Mouse (Mus musculus): ENCODE measurements around the gene Gosr1.
"Not testable (repeated sequence)": the region's sequence is repeated elsewhere in the genome, so short reads cannot be mapped to it uniquely, and the experiment has no call there.

Gosr1 gene

DNA sequence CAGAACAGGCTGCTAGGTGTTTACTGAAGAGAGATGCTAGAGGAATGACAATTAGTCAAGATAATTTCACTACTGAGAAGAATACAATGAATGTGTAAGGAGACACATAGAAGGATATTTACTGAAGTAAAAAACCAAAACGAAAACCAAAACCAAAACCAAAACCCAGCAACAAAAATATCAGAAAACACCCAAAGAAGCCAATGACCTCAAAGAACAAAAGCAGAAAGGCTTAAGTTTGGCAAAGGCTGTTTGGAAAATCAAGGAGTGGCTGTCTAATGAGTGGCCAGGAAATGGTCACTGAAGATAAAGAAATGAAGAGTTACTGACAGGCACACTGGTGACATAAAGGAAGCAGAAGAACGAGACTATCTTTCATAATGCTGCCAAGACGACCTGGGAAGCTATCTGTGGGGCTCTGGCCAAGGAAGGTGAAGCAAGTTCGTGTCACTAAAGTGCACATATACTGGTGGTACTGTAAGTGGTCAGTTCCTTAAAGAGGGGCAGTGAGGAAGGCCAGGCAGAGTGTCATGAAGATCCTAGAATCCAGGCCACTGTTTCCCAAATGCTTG is 27.5 kb downstream of the Gosr1 start:
- DNase-seq (ENCODE audit: low spot score in 2 of 2) = no peak

DNA sequence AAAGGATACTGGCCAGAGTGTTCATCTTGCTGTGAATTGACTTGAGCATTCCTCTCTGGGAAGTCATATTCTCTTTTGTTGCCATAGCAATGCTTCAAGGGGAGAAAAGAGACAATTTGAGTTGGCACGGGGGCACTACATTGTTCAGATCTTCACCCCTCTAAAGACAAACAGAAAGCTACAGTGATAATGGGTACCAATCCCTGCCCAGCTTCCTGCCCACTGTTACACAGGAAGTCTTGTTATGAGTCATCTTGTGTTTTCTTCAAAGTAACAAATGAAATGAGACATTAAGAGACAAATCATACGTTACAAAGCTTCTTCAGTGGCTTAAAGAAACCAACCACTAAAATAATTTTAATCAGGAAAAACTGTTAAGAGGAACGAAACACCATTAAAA is 28.8 kb downstream of the Gosr1 start:
- no peak for DNase-seq (ENCODE audit: low spot score in 2 of 2)

DNA sequence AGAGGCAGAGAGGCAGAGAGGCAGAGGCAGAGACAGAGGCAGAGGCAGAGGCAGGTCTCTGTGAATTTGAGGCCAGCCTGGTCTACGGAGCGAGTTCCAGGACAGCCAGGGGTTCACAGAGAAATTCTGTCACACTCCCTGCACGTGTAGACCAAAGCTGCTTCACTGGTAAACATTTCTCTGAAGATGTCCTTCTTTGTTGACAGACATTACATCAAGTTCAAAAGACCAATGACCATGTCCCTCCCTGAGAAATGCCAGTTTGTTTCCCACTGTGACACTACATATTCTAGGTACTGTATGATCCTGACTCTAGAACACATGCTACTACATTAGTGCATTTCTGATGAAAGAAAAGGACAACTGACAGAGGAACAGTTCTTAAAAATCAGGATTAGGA is 32.7 kb downstream of the Gosr1 start:
- DNase-seq (ENCODE audit: low spot score in 2 of 2) = no peak

DNA sequence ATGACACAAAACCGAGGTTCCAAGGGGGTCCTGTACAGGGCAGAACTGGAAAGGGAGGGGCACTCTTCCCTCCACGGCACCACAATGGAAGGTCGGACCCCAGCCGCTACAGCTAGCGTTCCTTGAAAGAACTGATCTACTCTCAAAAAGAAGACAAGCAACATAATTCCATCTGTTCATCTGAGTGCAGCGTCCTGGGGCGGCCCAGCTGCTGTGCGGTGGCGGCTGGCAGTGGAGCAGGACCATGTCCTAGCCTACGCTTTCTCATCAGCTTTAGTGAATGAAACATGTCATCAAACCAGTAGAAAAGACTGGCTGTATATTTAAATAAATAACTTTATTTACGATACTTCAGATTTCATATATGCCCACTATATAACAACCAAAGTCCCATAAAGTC is 35.3 kb downstream of the Gosr1 start:
- DNase-seq (ENCODE audit: low spot score in 2 of 2) = no peak

DNA sequence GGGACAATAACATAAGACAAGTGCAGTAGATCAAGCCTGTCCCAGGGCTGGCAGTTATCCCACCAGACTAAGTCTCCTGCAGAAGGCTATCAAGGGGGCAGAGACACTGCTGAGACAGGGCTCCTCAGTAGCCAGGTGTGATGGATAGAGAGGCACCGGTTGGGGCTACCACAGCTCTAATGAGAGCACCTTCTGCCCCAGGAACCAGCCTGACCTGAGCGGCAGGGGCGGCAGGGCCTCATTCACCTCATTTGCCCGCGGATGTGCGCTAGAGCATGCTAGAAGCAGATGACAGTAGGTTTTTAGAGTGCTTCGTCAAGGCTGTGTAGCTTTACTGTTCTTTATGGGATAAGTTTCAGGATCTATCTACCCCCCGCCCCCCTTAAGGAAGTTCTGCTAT is 39.5 kb downstream of the Gosr1 start:
- DNase-seq (ENCODE audit: low spot score in 2 of 2) = no peak

DNA sequence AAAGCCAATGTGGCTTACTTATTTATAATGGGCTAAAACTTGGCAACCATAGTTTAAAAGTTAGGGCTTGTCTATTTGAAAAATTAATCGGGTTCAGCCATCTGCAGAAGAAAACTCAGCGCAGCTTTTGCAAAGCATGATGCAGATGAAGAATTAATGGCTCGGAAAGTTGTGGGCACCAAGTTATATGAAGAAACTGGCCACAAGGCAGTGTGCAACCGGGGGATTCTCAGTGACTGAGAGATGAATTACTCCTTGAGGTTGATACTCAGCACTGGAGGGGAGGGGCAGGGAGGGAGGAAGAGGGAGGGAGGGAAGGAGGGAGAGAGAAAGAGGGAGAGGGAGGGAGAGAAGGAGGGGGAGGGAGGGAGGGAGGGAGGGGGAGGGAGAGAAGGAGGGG is 46.4 kb downstream of the Gosr1 start:
- no peak for DNase-seq (ENCODE audit: low spot score in 2 of 2)

DNA sequence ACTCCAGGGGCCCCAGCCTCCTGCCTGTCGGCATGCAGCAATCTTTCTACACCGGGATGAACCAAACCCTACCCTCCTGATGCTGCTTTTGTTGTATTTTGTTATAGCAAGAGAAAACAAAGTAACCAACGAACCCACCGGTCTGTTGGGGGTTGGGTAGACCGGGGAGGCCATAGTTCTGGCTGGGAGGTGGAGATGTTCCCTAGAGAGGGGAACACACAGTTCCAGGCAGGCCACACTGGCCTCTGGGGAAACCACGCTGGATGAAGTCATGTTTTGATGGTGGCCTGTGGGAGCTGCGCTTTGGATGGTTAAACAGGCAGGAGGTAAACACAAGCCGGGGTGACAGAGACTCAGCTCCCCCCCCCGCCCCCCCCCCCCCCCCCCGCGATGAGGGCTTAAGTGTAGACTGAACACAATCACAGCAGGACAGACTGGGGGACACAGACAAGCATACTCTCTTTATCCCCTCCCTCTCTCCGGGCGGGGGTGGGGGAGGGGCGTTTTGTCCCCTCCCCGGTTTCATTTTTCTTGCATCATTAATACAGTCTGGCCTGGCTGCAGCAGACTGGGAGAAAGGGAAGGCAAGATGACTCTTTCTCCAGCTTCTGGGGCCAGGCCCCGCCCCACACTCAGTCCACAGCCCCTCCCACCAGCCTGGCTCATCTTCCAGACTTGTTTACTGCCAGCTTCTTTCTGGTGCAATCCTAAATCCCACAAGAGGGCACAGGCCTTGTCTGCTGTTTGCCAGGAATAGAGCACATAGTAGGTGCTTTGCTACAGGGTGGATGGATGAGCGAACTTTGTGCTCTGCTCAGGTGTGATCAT is 53.5 kb downstream of the Gosr1 start:
- DNase-seq (ENCODE audit: low spot score in 2 of 2) = peak in 1 of 2 experiments; percentile 30

DNA sequence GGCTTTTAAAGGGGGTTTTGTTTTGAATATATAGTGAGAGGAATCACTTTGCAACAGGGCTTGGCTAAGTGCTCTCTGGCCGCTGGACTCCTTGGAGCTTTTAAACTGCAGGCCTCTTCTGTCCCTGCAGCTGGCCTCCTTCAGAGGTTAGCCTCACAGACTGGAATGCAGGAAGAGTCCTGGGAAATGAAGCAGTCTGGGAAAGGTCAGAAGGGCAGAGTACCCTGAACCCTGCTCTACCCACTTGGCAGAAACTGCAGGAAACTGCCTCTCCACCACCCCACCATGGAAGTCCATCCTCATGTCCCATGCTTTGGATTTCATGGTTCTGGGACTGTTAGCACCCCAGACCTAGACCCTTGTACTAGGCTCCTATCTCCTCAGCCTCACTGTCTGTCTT is 54.5 kb downstream of the Gosr1 start:
- no peak for DNase-seq (ENCODE audit: low spot score in 2 of 2)

DNA sequence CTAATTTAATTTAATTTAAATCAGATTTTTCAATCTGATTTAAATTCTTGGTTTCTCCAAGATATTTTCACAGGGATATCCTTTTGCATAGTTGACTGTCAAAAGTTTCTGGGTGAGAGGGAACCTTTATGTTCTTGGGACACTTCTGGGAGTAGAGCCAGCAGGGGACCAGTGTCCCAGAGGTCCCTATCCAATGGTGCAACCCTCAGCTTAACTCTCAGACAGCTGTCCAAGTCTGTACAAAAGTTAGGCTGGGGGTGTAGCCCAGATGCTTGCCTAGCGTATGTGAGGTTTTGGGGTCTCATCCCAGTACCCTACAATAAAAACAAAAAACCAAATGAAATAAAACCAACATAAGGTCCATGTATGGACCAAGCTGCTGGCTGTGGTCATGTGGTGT is 55.3 kb downstream of the Gosr1 start:
- DNase-seq (ENCODE audit: low spot score in 2 of 2) = no peak

DNA sequence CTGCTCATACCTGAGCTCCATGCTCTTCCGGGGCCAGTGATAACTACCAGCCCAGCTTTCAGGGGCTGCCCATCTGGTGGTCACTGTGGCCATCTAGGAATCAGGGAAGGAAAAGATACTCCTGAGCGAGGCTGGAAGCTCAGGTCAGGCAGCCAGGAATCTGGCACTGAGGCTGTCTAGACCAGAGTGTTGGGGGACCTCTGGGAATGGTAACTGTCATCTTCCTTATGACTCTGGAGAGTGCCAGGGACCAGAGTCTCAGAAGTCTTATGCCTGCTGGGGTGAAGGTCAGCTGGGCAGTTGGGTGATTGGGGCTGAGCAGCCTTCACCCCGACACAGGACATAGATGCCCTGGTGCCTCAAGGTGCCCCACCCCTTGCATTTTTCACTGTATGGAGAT is 55.7 kb downstream of the Gosr1 start:
- DNase-seq (ENCODE audit: low spot score in 2 of 2) = no peak

DNA sequence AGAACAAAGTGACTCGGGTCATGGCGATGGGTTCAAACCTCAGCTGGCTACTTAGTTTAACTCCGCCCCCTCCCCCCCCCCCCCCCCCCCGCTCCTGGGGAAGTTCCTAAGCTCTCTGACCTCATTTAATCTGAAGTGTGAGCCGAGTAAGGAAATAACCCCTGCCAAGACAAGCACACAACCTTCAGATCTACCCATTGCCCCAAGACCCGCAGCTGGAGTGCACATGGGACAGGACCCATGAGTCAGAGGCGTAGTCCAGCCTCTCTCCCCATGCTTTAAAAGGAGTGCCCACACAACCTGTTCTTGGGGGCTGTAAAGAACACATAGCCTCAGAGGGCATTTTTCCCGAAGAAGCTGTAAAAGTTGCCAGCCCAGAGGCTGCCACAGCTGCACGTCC is 63.8 kb downstream of the Gosr1 start:
- no peak for DNase-seq (ENCODE audit: low spot score in 2 of 2)

DNA sequence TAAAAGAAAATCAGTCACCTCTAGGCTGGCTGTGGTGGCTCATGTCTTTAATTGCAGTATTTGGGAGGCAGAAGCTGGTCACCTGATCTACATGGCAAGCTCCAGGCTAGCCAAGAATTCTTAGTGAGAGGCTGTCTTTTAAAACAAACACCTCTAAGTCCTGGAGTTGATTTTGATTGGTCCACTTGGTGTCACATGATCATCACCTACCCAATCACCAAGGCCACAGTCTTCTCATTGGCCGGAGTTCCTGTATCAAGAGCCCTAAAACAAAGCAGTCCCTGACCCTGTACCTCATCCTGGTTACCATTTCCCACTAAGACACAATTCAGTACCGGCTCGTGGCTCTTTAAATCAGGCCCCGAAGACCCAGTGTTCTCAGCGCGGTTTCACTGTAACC is 67.6 kb downstream of the Gosr1 start:
- DNase-seq (ENCODE audit: low spot score in 2 of 2) = no peak

DNA sequence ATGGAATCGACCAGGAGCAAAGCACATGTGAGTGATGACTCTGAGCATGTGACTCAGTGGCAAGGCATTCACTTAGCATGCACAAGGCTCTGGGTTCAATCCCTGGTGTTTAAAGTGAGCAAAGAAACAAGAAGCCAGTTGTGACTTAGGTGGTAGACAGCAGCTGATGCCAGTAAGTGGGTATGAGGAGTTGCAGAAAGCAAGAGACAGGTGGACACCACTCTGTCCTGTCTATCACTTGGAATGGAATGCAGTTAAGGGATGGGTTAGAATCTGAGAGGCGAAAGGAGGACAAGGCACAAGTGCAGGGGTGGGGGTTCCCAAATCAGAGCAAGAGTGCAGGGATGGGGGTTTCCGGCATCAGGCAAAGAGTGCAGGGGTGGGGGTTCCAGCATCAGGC is 71.3 kb downstream of the Gosr1 start:
- DNase-seq (ENCODE audit: low spot score in 2 of 2) = no peak

DNA sequence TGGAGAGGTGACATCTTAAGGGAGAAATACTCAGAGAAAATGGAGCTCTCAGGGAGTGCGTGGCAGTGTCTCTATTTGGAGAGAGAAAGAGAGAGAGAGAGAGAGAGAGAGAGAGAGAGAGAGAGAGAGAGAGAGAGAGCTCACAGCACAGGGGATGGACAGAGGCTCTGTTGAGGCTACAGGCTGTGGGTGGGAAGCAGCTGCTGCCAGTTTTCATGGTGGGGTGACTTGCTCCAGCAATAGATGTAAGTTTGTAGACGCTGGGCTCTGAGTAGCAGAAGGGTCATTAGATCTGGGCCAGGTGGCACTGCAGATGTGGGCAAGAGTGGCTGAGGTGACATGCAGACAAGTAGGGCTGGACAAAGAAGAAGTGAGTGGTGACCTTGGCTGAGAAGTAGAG is 77.8 kb downstream of the Gosr1 start:
- no peak for DNase-seq (ENCODE audit: low spot score in 2 of 2)

DNA sequence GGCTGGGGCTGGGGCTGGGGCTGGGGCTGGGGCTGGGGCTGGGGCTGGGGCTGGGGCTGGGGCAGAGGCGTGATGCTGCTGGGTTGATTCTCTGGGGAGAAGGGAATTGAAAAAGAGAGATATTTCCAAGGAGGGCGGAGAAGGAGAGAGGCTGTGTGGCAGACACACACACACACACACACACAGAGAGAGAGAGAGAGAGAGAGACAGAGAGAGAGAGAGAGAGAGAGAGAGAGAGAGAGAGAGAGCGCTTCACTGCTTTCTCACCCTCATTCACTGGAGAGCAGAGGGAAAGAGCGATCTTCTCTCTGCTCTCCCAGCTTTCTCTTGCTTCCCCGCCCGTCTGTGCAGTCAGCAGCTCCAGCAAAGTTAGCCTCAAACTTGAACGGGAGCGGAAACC is 83.9 kb downstream of the Gosr1 start, which contains the start of gene Trarg1:
TSS of gene Trarg1 (plus strand) at position 301 of the 400 bp plus-strand sequence.
- DNase-seq (ENCODE audit: low spot score in 2 of 2) = not testable (repeated sequence)
